Mouse (Mus musculus): ENCODE results near the gene Zfp768.
A peak's percentile ranks its signal among the peaks of the same experiment; 100 is the strongest.
"Not testable (repeated sequence)": the region's sequence is repeated elsewhere in the genome, so short reads cannot be mapped to it uniquely, and the experiment has no call there.

Zfp768 gene

DNA sequence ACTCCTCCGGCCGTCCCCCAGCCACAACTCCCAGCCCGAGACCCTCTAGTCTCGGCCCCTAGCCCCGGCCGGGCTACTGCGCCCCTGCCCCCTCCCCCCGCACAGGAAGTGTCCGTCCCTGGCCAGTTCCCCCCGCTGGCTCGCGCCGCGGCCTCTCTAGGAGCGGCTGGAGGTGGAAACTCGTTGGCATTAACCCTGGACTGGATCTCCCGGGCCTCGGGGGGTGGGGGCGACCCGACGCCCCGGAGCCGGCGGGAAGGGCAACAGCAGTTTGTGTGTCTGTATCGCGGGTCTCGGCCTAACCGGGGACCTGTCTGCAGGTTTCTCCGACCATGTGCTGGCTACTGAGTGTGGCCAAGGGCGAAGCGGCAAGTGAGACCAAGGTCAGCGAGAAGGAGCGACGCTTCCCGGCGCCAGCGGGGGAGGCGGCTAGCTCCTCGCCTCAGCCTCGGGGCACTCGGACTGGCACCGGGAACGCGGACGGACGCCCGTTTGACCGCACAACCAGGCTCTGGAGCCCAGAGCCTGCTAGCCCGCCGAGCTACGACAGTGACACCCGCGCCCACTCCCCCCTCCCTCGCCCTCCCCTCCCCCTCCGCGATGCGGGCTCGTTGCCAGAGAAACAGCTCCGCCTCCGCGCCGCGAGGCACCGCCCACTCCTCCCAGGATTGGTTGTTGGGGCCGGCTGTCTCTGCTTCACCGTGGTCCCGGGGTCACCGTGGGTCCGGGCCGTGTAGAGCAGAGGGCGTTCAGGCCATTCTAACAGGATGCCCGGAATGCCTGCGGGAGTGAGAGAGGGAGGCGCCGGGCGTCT lies at the start of gene Zfp768:
TSS of gene Zfp768 (minus strand) at position 78 of the 814 bp plus-strand sequence.
- DNase-seq = peak; percentile 89 to 96

DNA sequence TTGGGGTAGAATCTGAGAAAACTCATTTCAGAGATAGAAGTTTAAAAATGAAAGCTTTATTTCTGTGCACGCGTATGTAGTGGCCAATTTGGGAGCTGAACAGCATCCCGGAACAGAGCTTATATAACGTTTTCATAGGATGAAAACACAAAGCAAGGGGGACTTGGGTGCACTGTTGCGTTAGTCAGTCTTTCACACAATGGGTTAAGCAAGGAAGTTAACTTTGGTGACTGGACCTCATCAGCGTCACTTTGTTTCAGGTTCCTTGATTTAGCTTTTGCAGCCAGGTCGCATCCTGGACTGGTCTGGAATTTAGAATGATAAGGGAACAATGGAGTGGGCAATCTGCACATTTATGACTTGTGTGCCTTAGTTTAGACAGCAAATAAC lies 48.5 kb upstream of the Zfp768 start:
- DNase-seq = no peak

GRCm38 (mm10) chr7:127393157-127393943 lies 48.0 kb upstream of the Zfp768 start, which contains the start of gene E430018J23Rik:
E430018J23Rik (minus strand) TSS chr7:127393629.
- peak; percentile 98 to 99 for DNase-seq

DNA sequence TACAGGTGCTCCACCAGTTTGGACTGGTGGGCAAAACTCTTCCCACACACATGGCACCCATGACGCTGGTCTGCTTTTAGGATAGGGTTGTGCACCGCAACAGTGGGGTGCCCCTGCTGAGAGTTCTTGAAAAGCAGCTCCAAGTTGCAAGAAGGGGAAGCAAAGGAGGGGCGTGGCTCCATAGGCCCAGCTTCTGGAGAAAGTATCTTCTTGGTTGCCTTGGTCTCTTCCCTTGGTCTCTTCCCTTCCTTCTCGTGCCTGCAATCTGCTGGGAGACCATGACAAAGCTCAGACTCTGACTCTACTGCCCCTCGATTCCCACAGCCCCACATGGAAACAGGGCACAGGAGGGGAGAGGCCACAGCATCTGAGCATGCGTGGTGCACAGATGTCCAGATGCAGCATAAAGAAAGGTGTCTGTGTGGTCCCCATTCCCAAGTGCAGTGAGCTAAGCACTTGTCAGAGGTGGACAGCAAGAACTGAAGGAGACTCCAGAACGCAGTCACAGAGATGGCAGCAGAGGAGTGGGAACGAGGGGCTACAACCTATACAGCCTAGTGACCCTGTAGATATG lies 46.9 kb upstream of the Zfp768 start:
- DNase-seq = no peak

DNA sequence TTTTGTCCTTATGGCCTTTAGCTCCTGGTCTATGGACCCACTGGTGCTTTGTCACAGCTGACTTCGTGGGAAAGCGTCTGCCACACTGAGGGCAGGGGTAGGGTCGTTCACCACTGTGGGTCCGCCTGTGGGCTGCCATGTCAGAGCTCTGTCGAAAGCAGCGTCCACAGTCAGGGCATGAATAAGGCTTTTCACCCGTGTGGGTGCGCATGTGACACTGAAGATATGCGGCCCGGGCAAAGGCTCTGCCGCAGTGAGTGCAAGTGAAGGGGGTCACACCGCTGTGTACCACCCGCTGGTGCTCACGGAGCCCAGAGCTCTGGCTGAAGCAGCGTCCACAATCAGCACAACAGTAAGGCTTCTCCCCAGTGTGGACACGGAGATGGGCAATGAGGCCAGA lies 46.1 kb upstream of the Zfp768 start:
- no peak for DNase-seq

- DNase-seq = no peak
Observed at GRCm38 (mm10) chr7:127390306-127390705, 44.9 kb upstream of the Zfp768 start.

GRCm38 (mm10) chr7:127388201-127388600 lies 42.8 kb upstream of the Zfp768 start:
- not testable (repeated sequence) for DNase-seq

GRCm38 (mm10) chr7:127386641-127387392 lies 41.4 kb upstream of the Zfp768 start, which contains the start of gene 9130019O22Rik:
9130019O22Rik (minus strand) TSS chr7:127387166.
- peak; percentile 94 to 97 for DNase-seq

- not testable (repeated sequence) for DNase-seq
Observed at GRCm38 (mm10) chr7:127385560-127385959, 40.2 kb upstream of the Zfp768 start.

- no peak for DNase-seq
Observed at GRCm38 (mm10) chr7:127378310-127378921, 33.0 kb upstream of the Zfp768 start.

DNA sequence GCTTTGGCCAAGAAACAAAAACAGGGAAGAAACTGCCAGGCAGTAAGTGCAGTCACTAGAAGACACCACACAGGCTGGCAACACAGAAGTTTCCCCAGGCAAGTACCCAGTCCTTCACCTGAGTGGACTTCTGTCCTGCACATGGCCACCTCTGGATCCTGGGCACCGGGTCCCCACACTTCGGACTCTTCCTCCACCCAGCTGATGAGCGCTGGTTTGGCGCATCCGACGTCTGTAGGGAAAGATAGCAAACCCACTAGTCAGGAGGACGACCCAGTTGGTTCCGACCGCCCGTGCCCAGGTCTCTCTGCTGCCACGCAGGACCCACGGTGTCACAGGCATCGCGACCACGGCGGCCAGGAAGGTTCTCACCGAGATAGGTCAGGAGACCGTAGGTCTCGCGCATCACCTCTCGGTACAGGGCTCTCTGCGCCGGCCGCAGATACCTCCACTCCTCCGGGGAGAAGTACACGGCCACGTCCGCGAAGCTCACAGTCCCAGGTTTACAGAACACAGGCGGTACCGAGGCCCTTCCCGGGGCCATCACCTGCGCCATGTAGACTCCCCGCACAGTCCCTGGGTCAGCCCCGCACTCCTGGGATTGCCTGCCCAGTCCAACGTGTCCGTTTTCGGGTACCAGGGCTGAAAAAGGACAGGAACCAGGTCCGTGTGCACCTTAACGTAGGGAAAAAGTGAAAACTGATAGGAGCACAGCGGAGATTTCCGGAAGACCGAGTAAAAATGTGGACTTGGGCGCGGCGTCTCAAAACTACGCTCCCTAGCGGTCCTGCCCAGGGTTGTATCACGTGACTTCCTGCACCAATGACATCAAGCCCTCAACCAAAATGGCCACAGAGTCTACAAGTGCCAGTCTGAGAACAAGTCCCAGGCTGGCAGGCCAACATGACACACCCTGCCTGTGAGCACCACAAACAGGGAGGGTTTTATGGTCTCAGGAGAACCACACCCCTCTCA lies 30.2 kb upstream of the Zfp768 start, which contains the start of gene Zfp747:
TSS of gene Zfp747 (minus strand) at position 780 of the 975 bp plus-strand sequence.
- peak; percentile 94 to 95 for DNase-seq

- DNase-seq = not testable (repeated sequence)
Observed at GRCm38 (mm10) chr7:127371870-127372269, 26.5 kb upstream of the Zfp768 start.

DNA sequence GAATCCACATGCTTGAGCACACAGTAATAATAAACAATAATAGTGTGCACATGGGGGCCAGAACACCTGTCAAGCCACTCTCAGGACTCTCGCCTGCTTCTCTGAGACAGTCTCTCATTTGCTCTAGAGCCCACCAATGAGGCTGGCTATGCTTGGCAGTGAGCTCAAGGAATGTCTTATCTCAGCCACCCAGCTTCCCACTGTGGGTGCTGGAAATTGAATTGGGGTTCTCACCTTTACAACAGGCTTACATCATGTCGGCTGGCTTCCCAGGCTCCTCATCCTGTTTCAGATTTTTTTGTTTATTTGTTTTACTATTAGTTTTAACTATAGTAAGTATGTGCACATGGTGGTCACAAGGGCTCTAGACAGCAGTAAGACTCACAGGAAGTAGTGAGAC lies 25.8 kb upstream of the Zfp768 start:
- no peak for DNase-seq

GRCm38 (mm10) chr7:127366249-127366648 lies 20.9 kb upstream of the Zfp768 start:
- DNase-seq = no peak

DNA sequence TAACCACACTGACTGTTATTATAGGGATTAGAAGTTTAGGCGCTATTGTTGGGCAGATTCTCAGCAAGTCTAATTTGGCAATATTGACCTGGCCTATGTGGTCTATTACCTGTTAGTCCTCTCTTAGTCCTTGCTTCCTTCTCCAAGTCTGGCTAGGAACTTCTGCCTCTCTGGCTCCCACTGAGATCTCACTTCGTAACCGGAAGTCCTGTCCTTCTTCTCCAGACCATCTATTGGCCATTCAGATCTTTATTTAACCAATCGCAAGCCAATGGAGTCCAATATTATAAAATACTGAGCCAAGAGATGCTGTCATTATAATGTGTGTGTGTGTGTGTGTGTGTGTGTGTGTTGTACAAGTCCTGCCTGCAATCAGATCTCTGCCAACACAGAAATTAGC lies 18.8 kb upstream of the Zfp768 start:
- DNase-seq = peak; percentile 46 to 50

DNA sequence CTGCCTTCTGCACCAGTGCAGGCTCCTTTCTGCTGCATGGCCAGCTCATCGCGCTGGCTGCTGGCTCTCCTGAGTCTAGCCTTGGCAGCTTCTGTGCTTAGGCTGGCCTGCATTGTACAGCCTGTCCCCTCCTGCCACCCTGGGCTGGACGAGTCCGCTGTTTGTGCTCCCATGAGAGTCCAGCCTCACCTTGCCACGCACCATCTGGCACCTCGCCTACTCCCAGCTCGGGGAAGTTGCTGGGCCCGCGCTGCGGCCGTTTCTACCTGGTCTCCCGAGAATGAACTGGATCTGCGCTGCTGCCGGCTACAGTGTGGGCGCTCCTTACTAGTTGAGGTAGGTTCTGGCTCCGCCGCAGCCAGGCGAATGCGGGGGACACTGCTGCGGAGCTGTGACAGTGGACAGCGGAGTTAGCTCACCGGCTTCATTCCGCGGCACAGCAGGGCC lies 18.1 kb upstream of the Zfp768 start:
- DNase-seq = peak; percentile 72 to 78

DNA sequence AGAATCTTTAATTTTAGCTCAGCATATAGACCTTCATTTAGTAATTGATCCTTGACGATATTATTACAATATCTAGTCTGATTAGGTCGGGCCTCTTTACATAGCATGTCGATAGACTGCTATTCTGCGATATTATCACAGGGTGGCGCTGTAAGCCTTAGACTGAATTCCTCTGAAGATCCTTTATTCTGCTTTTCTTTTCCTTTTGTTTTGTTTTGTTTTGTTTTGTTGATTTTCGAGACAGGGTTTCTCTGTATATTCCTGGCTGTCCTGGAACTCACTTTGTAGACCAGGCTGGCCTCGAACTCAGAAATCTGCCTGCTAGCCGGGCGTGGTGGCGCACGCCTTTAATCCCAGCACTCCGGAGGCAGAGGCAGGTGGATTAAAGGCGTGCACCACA lies 17.0 kb upstream of the Zfp768 start:
- DNase-seq = peak; percentile 35 to 51

DNA sequence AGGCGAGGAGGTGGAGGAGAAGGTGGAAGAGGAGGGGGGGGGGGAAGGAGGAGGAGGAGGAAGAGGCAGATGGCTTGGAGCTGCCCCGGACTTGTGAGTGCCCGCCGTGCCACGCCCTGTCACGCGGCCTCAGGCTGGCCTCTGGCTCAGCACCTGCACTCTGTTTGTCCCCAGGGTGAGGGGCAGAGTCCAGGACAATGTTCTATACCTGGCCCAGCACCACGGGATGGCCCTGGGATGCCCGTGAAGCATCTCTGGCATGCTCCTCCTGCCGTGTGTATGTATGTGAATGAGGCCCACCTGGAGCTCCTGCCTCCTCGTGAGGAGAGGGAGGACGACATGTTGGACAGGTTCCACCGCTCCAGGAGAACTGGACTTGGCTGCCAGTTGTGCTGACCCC lies 16.1 kb upstream of the Zfp768 start:
- DNase-seq = peak in 1 of 2 experiments; percentile 29

DNA sequence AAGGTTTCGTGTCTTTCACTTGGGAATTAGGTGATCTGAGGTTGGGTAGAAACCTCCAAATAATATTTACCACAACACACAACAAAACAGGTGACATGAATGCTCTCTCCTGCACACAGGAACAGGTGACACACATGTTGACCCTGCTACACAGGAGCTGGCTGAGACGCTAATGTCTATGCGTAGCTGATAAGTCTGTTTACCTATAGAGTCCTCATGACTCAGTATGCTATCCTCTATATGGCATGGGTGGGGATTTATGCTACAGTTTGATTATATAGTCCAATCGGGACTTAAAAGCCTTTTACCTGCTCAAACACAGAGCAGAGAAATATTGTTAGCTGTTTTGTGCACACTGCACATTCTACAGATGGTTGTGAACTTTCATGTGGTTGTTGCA lies 14.9 kb upstream of the Zfp768 start:
- DNase-seq = no peak

GRCm38 (mm10) chr7:127358472-127358871 lies 13.1 kb upstream of the Zfp768 start:
- no peak for DNase-seq

DNA sequence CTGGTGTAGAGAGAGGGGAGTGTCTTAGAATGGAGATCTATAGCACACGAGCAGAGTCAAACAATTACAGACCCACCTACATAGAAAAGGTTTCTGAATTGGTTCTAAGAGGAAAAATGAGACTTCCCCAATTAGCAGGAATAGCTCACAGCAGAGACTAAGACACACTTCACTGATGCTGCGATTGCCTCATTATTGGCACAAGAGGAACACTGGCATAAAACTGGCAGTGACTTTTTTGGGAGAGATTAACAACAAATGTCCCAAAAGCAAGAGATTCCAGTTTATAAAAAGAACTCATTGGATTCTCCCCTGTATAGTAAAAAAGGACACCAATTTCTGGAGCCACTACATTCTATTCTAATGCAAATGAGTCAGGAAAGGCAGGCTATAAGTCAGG lies 12.5 kb upstream of the Zfp768 start:
- DNase-seq = no peak
